Mouse (Mus musculus): Measurements from ENCODE around the gene Fancc. TPM values are rescaled to one million over a fixed set of nuclear protein-coding genes. Genes with fewer than 3 reads are reported as not detected.
"Not testable (repeated sequence)": the region's sequence is repeated elsewhere in the genome, so short reads cannot be mapped to it uniquely, and the experiment has no call there.

The Fancc gene
- polyA plus RNA-seq, 1 experiment from 2014 or later, result 17.1 TPM

- H3K9me3 ChIP-seq (ENCODE audit: control insufficient read depth, low read length), result no peaks in the 10 kb centered on the region
- ATAC-seq (ENCODE audit: low read depth) (no peak), DNase-seq (ENCODE audit: low spot score) (no peak)
- peaks cover 3% of the 10 kb centered on the region; the same call in 1 of the 2 replicates for H3K4me1 ChIP-seq (ENCODE audit: control insufficient read depth, insufficient read depth, low read length)
- H3K36me3 ChIP-seq (ENCODE audit: control insufficient read depth, insufficient read depth, low read length), result peaks cover 3% of the 10 kb centered on the region; the same call in 1 of the 2 replicates
- no peak overlapping the region for H3K9ac ChIP-seq (ENCODE audit: low read depth, low read length)
- H3K4me2 ChIP-seq (ENCODE audit: low read depth, low read length), result no peak overlapping the region
- WGBS, result 51% methylated on average over 7 of the region's 7 CpGs
- no peak overlapping the region for H3K4me3 ChIP-seq (ENCODE audit: low read depth, low read length)
- H3K27ac ChIP-seq (replicated peaks; ENCODE audit: low read depth, low read length), result no peak overlapping the region
- H3K27me3 ChIP-seq (replicated peaks; ENCODE audit: control insufficient read depth, insufficient read depth, low read length), result no peaks in the 10 kb centered on the region
Measured at GRCm38 (mm10) chr13:63317681-63318104, 179.4 kb downstream of the Fancc start.

GRCm38 (mm10) chr13:63316407-63316806 lies 180.7 kb downstream of the Fancc start:
- 93% methylated on average over 5 of the region's 5 CpGs for WGBS
- no peak overlapping the region for H3K9ac ChIP-seq (ENCODE audit: low read depth, low read length)
- no peaks in the 10 kb centered on the region for H3K9me3 ChIP-seq (ENCODE audit: control insufficient read depth, low read length)
- ATAC-seq (ENCODE audit: low read depth) (no peak), DNase-seq (ENCODE audit: low spot score) (no peak)
- H3K36me3 ChIP-seq (ENCODE audit: control insufficient read depth, insufficient read depth, low read length), result peaks cover 3% of the 10 kb centered on the region; the same call in 1 of the 2 replicates
- H3K27me3 ChIP-seq (replicated peaks; ENCODE audit: control insufficient read depth, insufficient read depth, low read length), result no peaks in the 10 kb centered on the region
- H3K4me3 ChIP-seq (ENCODE audit: low read depth, low read length), result no peak overlapping the region
- no peak overlapping the region for H3K4me2 ChIP-seq (ENCODE audit: low read depth, low read length)
- no peak overlapping the region for H3K27ac ChIP-seq (replicated peaks; ENCODE audit: low read depth, low read length)
- no peaks in the 10 kb centered on the region; the same call in 1 of the 2 replicates for H3K4me1 ChIP-seq (ENCODE audit: control insufficient read depth, insufficient read depth, low read length)

GRCm38 (mm10) chr13:63315777-63316176 lies 181.3 kb downstream of the Fancc start:
- Histone ChIP-seq H3K4me1 (ENCODE audit: control insufficient read depth, insufficient read depth, low read length) (no peaks in the 10 kb centered on the region; the same call in 1 of the 2 replicates), H3K36me3 (ENCODE audit: control insufficient read depth, insufficient read depth, low read length) (peaks cover 3% of the 10 kb centered on the region), H3K27ac (replicated peaks; ENCODE audit: low read depth, low read length) (no peak overlapping the region), H3K4me3 (ENCODE audit: low read depth, low read length) (no peak overlapping the region), H3K9ac (ENCODE audit: low read depth, low read length) (no peak overlapping the region), H3K27me3 (replicated peaks; ENCODE audit: control insufficient read depth, insufficient read depth, low read length) (no peaks in the 10 kb centered on the region), H3K9me3 (ENCODE audit: control insufficient read depth, low read length) (no peaks in the 10 kb centered on the region), H3K4me2 (ENCODE audit: low read depth, low read length) (no peak overlapping the region)
- ATAC-seq (ENCODE audit: low read depth), result no peak
- WGBS, result 84% methylated on average over 6 of the region's 6 CpGs
- DNase-seq (ENCODE audit: low spot score), result no peak

- 84% methylated on average over 3 of the region's 4 CpGs for WGBS
- not testable (repeated sequence) for ATAC-seq (ENCODE audit: low read depth); H3K27ac ChIP-seq (replicated peaks; ENCODE audit: low read depth, low read length); H3K4me1 ChIP-seq (ENCODE audit: control insufficient read depth, insufficient read depth, low read length); H3K9me3 ChIP-seq (ENCODE audit: control insufficient read depth, low read length); H3K36me3 ChIP-seq (ENCODE audit: control insufficient read depth, insufficient read depth, low read length); H3K9ac ChIP-seq (ENCODE audit: low read depth, low read length); H3K4me2 ChIP-seq (ENCODE audit: low read depth, low read length); DNase-seq (ENCODE audit: low spot score); H3K4me3 ChIP-seq (ENCODE audit: low read depth, low read length); H3K27me3 ChIP-seq (replicated peaks; ENCODE audit: control insufficient read depth, insufficient read depth, low read length)
Measured at GRCm38 (mm10) chr13:63315111-63315510, 182.0 kb downstream of the Fancc start.

- no peak for ATAC-seq (ENCODE audit: low read depth)
Measured at GRCm38 (mm10) chr13:63314608-63314920, 182.5 kb downstream of the Fancc start.

GRCm38 (mm10) chr13:63313748-63314607 lies 183.1 kb downstream of the Fancc start:
- Histone ChIP-seq H3K27me3 (replicated peaks; ENCODE audit: control insufficient read depth, insufficient read depth, low read length) (no peaks in the 10 kb centered on the region), H3K4me1 (ENCODE audit: control insufficient read depth, insufficient read depth, low read length) (no peaks in the 10 kb centered on the region; the same call in 1 of the 2 replicates), H3K4me3 (ENCODE audit: low read depth, low read length) (no peak overlapping the region), H3K9me3 (ENCODE audit: control insufficient read depth, low read length) (no peaks in the 10 kb centered on the region), H3K36me3 (ENCODE audit: control insufficient read depth, insufficient read depth, low read length) (peaks cover 3% of the 10 kb centered on the region), H3K4me2 (ENCODE audit: low read depth, low read length) (no peak overlapping the region), H3K27ac (replicated peaks; ENCODE audit: low read depth, low read length) (no peak overlapping the region), H3K9ac (ENCODE audit: low read depth, low read length) (no peak overlapping the region)
- ATAC-seq (ENCODE audit: low read depth) (no peak; the same call in 1 of the 2 replicates), DNase-seq (ENCODE audit: low spot score) (no peak)
- 71% methylated on average over 12 of the region's 12 CpGs for WGBS

More at GRCm38 (mm10) chr13:63314608-63314920, 182.5 kb downstream of the Fancc start:
- 35% methylated on average over 4 of the region's 4 CpGs for WGBS
- Histone ChIP-seq H3K27me3 (replicated peaks; ENCODE audit: control insufficient read depth, insufficient read depth, low read length) (no peaks in the 10 kb centered on the region), H3K9me3 (ENCODE audit: control insufficient read depth, low read length) (no peaks in the 10 kb centered on the region), H3K4me2 (ENCODE audit: low read depth, low read length) (no peak overlapping the region), H3K4me3 (ENCODE audit: low read depth, low read length) (no peak overlapping the region), H3K27ac (replicated peaks; ENCODE audit: low read depth, low read length) (no peak overlapping the region), H3K4me1 (ENCODE audit: control insufficient read depth, insufficient read depth, low read length) (no peaks in the 10 kb centered on the region; the same call in 1 of the 2 replicates), H3K9ac (ENCODE audit: low read depth, low read length) (no peak overlapping the region), H3K36me3 (ENCODE audit: control insufficient read depth, insufficient read depth, low read length) (peaks cover 3% of the 10 kb centered on the region)
- no peak for DNase-seq (ENCODE audit: low spot score)

GRCm38 (mm10) chr13:63313247-63313646 lies 183.8 kb downstream of the Fancc start:
- Histone ChIP-seq H3K27me3 (replicated peaks; ENCODE audit: control insufficient read depth, insufficient read depth, low read length) (no peaks in the 10 kb centered on the region), H3K9ac (ENCODE audit: low read depth, low read length) (no peak overlapping the region), H3K36me3 (ENCODE audit: control insufficient read depth, insufficient read depth, low read length) (peaks cover 3% of the 10 kb centered on the region), H3K27ac (replicated peaks; ENCODE audit: low read depth, low read length) (no peak overlapping the region), H3K4me3 (ENCODE audit: low read depth, low read length) (no peak overlapping the region), H3K4me1 (ENCODE audit: control insufficient read depth, insufficient read depth, low read length) (no peaks in the 10 kb centered on the region; the same call in 1 of the 2 replicates), H3K9me3 (ENCODE audit: control insufficient read depth, low read length) (no peaks in the 10 kb centered on the region), H3K4me2 (ENCODE audit: low read depth, low read length) (no peak overlapping the region)
- DNase-seq (ENCODE audit: low spot score) (no peak), ATAC-seq (ENCODE audit: low read depth) (no peak)
- 91% methylated on average over 1 of the region's 1 CpGs for WGBS

- no peak overlapping the region for H3K27ac ChIP-seq (replicated peaks; ENCODE audit: low read depth, low read length)
Measured at GRCm38 (mm10) chr13:63311156-63311555, 185.9 kb downstream of the Fancc start.

More at GRCm38 (mm10) chr13:63311156-63311555, 185.9 kb downstream of the Fancc start:
- 64% methylated on average over 2 of the region's 2 CpGs for WGBS
- Histone ChIP-seq H3K36me3 (ENCODE audit: control insufficient read depth, insufficient read depth, low read length) (peaks cover 3% of the 10 kb centered on the region), H3K27me3 (replicated peaks; ENCODE audit: control insufficient read depth, insufficient read depth, low read length) (no peaks in the 10 kb centered on the region), H3K4me2 (ENCODE audit: low read depth, low read length) (no peak overlapping the region), H3K4me3 (ENCODE audit: low read depth, low read length) (no peak overlapping the region), H3K9me3 (ENCODE audit: control insufficient read depth, low read length) (no peaks in the 10 kb centered on the region), H3K4me1 (ENCODE audit: control insufficient read depth, insufficient read depth, low read length) (no peaks in the 10 kb centered on the region; the same call in 1 of the 2 replicates), H3K9ac (ENCODE audit: low read depth, low read length) (no peak overlapping the region)
- DNase-seq (ENCODE audit: low spot score) (no peak), ATAC-seq (ENCODE audit: low read depth) (no peak)

Data from embryonic facial prominence, embryonic 14.5 days (tissue).